Mouse (Mus musculus): ENCODE data around the gene Aimp2. TPM values are rescaled to one million over a fixed set of nuclear protein-coding genes. Genes with fewer than 3 reads are reported as not detected.

Gene Aimp2
- total and polyA plus RNA-seq, 3 experiments, result 134 to 142 TPM; not detected in 1

GRCm38 (mm10) chr5:143930656-143931055 lies 21.0 kb upstream of the Aimp2 start:
- DNase-seq (ENCODE audit: low read depth, low spot score), result no peak
- H3K9me3 ChIP-seq (replicated peaks; ENCODE audit: insufficient read depth, low read length), result no peaks in the 10 kb centered on the region
- TF ChIP-seq POLR2AphosphoS2 (IDR thresholded peaks at IDR 0.05; ENCODE audit: low read length) (no peak), POLR2A (IDR thresholded peaks at IDR 0.05; ENCODE audit: control insufficient read depth in 1 of 2, insufficient read depth in 1 of 2, low read depth in 1 of 2, low read length in 2 of 2, poor library complexity in 1 of 2) (no peak), USF2 (IDR thresholded peaks at IDR 0.05; ENCODE audit: borderline replicate concordance in 1 of 2, insufficient read depth in 1 of 2, low read depth in 1 of 2, low read length in 2 of 2) (no peak), TBP (IDR thresholded peaks at IDR 0.05; ENCODE audit: low read depth, low read length) (no peak), EP300 (IDR thresholded peaks at IDR 0.05; ENCODE audit: low read depth in 1 of 2, low read length in 2 of 2) (no peak), KAT2A (conservative IDR thresholded peaks at IDR 0.05; ENCODE audit: low read depth, low read length) (no peak), USF1 (IDR thresholded peaks at IDR 0.05; ENCODE audit: low read depth, low read length) (no peak), BHLHE40 (IDR thresholded peaks at IDR 0.05; ENCODE audit: borderline replicate concordance, low read depth, low read length) (no peak)
- no peak overlapping the region for H3K27ac ChIP-seq (ENCODE audit: control insufficient read depth, low read depth, low read length)
- no peaks in the 10 kb centered on the region for H3K4me1 ChIP-seq (ENCODE audit: control insufficient read depth in 1 of 2, insufficient read depth in 2 of 2, low read length in 2 of 2)
- no peaks in the 10 kb centered on the region for H3K27me3 ChIP-seq (ENCODE audit: control insufficient read depth in 1 of 2, insufficient read depth in 2 of 2, low read length in 2 of 2)
- peaks cover 0 to 3% of the 10 kb centered on the region in 2 experiments; a peak in 2 of 4 replicates for H3K36me3 ChIP-seq (ENCODE audit: control insufficient read depth in 1 of 2, insufficient read depth in 2 of 2, low read length in 2 of 2)
- H3K79me2 ChIP-seq (ENCODE audit: control insufficient read depth, insufficient read depth, low read length, poor library complexity), result no peaks in the 10 kb centered on the region
- H3K9ac ChIP-seq (ENCODE audit: control insufficient read depth, low read depth, low read length, poor library complexity, severe bottlenecking), result no peak overlapping the region
- no peak overlapping the region for H3K4me3 ChIP-seq (ENCODE audit: control insufficient read depth in 1 of 2, insufficient read depth in 1 of 2, low read depth in 2 of 2, low read length in 2 of 2)

GRCm38 (mm10) chr5:143929291-143929690 lies 19.6 kb upstream of the Aimp2 start:
- no peak for DNase-seq (ENCODE audit: low read depth, low spot score)
- Histone ChIP-seq H3K27me3 (ENCODE audit: control insufficient read depth in 1 of 2, insufficient read depth in 2 of 2, low read length in 2 of 2) (no peaks in the 10 kb centered on the region), H3K27ac (ENCODE audit: control insufficient read depth, low read depth, low read length) (no peak overlapping the region), H3K4me3 (ENCODE audit: control insufficient read depth in 1 of 2, insufficient read depth in 1 of 2, low read depth in 2 of 2, low read length in 2 of 2) (no peak overlapping the region), H3K9me3 (replicated peaks; ENCODE audit: insufficient read depth, low read length) (no peaks in the 10 kb centered on the region), H3K9ac (ENCODE audit: control insufficient read depth, low read depth, low read length, poor library complexity, severe bottlenecking) (no peak overlapping the region), H3K79me2 (ENCODE audit: control insufficient read depth, insufficient read depth, low read length, poor library complexity) (no peaks in the 10 kb centered on the region), H3K36me3 (ENCODE audit: control insufficient read depth in 1 of 2, insufficient read depth in 2 of 2, low read length in 2 of 2) (peaks cover 0 to 3% of the 10 kb centered on the region in 2 experiments; a peak in 2 of 4 replicates), H3K4me1 (ENCODE audit: control insufficient read depth in 1 of 2, insufficient read depth in 2 of 2, low read length in 2 of 2) (no peaks in the 10 kb centered on the region)
- no peak for TF ChIP-seq MYB (IDR thresholded peaks at IDR 0.05; ENCODE audit: low read depth, low read length)
- no peak for TF ChIP-seq POLR2AphosphoS2 (IDR thresholded peaks at IDR 0.05; ENCODE audit: low read length)

- Histone ChIP-seq H3K4me1 (ENCODE audit: control insufficient read depth in 1 of 2, insufficient read depth in 2 of 2, low read length in 2 of 2) (no peaks in the 10 kb centered on the region), H3K36me3 (ENCODE audit: control insufficient read depth in 1 of 2, insufficient read depth in 2 of 2, low read length in 2 of 2) (peaks cover 0 to 3% of the 10 kb centered on the region in 2 experiments; a peak in 2 of 4 replicates), H3K9ac (ENCODE audit: control insufficient read depth, low read depth, low read length, poor library complexity, severe bottlenecking) (no peak within 1 kb of the TSS), H3K9me3 (replicated peaks; ENCODE audit: insufficient read depth, low read length) (no peaks in the 10 kb centered on the region), H3K27me3 (ENCODE audit: control insufficient read depth in 1 of 2, insufficient read depth in 2 of 2, low read length in 2 of 2) (no peaks in the 10 kb centered on the region), H3K79me2 (ENCODE audit: control insufficient read depth, insufficient read depth, low read length, poor library complexity) (no peaks in the 10 kb centered on the region), H3K4me3 (ENCODE audit: control insufficient read depth in 1 of 2, insufficient read depth in 1 of 2, low read depth in 2 of 2, low read length in 2 of 2) (no peak within 1 kb of the TSS), H3K27ac (ENCODE audit: control insufficient read depth, low read depth, low read length) (no peak within 1 kb of the TSS)
- TF ChIP-seq MAX (IDR thresholded peaks at IDR 0.05; ENCODE audit: low read length) (no peak), ZMIZ1 (IDR thresholded peaks at IDR 0.05; ENCODE audit: low read depth, low read length) (no peak), NELFE (IDR thresholded peaks at IDR 0.05; ENCODE audit: low read depth, low read length) (no peak)
- DNase-seq (ENCODE audit: low read depth, low spot score), result no peak
Observed at GRCm38 (mm10) chr5:143927875-143928274, 18.2 kb upstream of the Aimp2 start, which contains the start of gene Gm42421. Gene Gm42421, plus strand, starts transcription at chr5:143928175.
